Mouse (Mus musculus) frontal cortex, postnatal 14 days (tissue): ENCODE data around the gene Sdhaf1.
A peak's percentile ranks its signal among the peaks of the same experiment; 100 is the strongest.

Experiments used
- DNase-seq, 2 experiments: peaks; one replicate each; pipeline ENCODE4 v3.0.0; 2022; ENCODE audit warnings: low spot score in 2 of 2

Gene Sdhaf1

GRCm38 (mm10) chr7:30293795-30294194, 29.9 kb downstream of the Sdhaf1 start:
- DNase-seq = no peak

- DNase-seq = peak; percentile 83 to 86
These were observed 32.2 kb downstream of the Sdhaf1 start, which contains the start of gene Clip3 for GRCm38 (mm10) chr7:30291215-30292131. Gene Clip3, plus strand, starts transcription at chr7:30291728.

GRCm38 (mm10) chr7:30289714-30290399, 33.8 kb downstream of the Sdhaf1 start:
- DNase-seq = no peak

GRCm38 (mm10) chr7:30289071-30289713, 34.5 kb downstream of the Sdhaf1 start:
- DNase-seq = no peak

GRCm38 (mm10) chr7:30288046-30288445, 35.6 kb downstream of the Sdhaf1 start:
- no peak for DNase-seq

GRCm38 (mm10) chr7:30286701-30287410, 36.8 kb downstream of the Sdhaf1 start:
- DNase-seq = no peak

GRCm38 (mm10) chr7:30282740-30283139, 41.0 kb downstream of the Sdhaf1 start:
- DNase-seq = no peak

GRCm38 (mm10) chr7:30281522-30281921, 42.2 kb downstream of the Sdhaf1 start:
- no peak for DNase-seq

- peak; percentile 77 to 83 for DNase-seq
These were observed 43.0 kb downstream of the Sdhaf1 start for GRCm38 (mm10) chr7:30280670-30281138.

GRCm38 (mm10) chr7:30279951-30280669, 43.6 kb downstream of the Sdhaf1 start, which contains the start of the genes Thap8 and Wdr62:
Gene Thap8, plus strand, starts transcription at chr7:30280094.
Gene Wdr62, minus strand, starts transcription at chr7:30280419.
- DNase-seq = peak; percentile 83 to 88

- no peak for DNase-seq
These were observed 44.2 kb downstream of the Sdhaf1 start for GRCm38 (mm10) chr7:30279536-30279935.

GRCm38 (mm10) chr7:30278911-30279310, 44.8 kb downstream of the Sdhaf1 start:
- no peak for DNase-seq

GRCm38 (mm10) chr7:30274383-30274782, 49.3 kb downstream of the Sdhaf1 start:
- DNase-seq = no peak
